Mouse (Mus musculus) liver (tissue): ENCODE measurements around the gene Acaa1b.

Experiments used
- DNase-seq: peaks from one replicate; pipeline ENCODE4 v3.0.0-alpha.2; 2020; ENCODE audit warnings: mixed read lengths

Acaa1b gene

DNA sequence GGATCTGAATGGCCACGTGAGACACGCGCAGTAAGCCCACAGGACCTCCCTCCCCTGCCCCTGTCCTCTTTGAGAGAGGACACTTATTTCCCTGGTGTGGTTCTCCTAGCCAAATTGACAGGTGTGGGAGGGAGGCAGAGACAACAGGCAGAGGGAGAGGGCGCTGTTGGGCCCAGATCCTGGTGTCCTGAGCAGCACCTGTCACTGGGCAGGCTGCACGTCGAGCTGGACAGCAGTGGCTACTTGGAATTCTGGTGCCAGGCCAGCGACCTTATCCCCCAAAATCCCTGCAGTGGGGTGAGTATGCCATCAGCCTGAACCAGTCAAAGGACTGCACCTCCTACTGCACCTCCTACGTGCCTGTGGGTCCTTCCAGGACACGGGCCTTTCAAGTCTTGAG lies 13.5 kb downstream of the Acaa1b start:
- DNase-seq: no peak

DNA sequence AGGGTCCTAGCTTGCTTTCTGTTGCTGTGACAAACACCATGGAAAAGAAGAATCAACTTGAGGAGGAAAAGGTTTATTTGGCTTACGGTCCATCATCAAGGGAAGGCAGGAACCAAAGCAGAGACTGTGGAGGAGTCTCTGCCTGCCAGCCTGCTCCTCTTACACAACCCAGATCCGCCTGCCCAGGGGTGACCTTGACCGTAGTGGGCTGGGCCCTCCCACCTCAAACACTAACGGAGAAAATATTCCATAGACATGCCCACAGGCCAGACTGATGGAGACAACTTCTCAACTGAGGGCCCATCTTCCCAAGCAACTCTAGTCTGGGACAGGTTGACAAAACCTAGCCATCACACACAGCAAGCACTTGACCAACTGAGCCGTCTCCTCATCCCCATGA lies 14.8 kb downstream of the Acaa1b start:
- no peak for DNase-seq

GRCm38 (mm10) chr9:119138836-119139235 lies 18.1 kb downstream of the Acaa1b start:
- no peak for DNase-seq

DNA sequence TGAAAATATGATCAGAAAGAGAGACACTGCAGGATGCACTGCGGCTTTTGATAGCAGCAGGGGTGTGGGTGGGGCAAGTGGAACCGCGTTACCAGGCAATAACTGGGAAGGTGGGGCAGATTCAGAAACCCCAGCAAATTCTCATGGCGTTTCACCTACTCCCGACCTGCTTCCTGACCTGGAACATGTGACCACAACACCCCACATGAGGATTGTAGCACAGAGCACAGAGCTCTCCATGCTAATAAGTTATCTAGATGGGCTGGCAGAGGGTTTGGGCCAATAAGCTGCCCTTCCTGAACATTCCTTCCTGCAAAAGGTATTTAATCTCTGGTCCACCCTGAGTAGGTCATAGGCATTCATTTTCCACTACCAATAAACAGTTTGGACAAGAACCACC lies 26.2 kb downstream of the Acaa1b start:
- no peak for DNase-seq

DNA sequence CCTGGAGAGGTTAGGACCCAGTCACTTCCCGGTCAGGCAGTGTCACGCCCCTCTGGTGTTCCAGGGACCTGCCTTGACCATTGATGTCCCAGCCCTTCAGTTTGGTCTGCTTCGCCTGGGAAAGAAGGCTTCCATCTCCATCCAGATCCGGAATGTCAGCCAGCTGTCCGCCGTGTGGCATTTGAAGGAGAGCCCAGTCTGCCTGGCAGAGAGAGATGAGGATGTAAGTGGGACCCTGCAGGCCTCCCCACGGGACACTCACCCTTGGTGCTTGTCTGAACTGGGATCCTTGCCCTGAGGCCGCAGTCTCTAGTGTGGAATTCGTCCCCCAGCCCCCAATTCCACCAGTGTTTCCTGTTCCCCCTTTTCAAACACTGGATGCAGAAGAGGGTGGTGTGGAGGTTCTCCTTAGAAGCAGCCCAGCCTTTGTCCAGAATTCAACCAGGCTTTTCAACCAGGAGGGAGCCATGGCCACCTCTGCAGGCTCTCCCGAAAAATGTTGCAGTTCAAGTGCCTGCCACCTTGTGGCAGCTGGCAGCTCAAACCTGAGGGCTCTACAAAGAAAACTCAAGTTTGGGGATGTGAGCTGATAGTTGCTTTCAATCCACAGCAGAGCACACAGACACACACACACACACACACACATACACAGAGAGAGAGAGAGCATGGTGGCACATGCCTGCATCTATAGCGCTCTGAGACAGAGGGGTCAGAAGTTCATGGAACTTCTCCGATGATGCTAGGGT lies 28.3 kb downstream of the Acaa1b start:
- no peak for DNase-seq

GRCm38 (mm10) chr9:119122596-119123369 lies 34.1 kb downstream of the Acaa1b start:
- no peak for DNase-seq

- no peak for DNase-seq
Observed at GRCm38 (mm10) chr9:119120168-119120560, 36.7 kb downstream of the Acaa1b start.

DNA sequence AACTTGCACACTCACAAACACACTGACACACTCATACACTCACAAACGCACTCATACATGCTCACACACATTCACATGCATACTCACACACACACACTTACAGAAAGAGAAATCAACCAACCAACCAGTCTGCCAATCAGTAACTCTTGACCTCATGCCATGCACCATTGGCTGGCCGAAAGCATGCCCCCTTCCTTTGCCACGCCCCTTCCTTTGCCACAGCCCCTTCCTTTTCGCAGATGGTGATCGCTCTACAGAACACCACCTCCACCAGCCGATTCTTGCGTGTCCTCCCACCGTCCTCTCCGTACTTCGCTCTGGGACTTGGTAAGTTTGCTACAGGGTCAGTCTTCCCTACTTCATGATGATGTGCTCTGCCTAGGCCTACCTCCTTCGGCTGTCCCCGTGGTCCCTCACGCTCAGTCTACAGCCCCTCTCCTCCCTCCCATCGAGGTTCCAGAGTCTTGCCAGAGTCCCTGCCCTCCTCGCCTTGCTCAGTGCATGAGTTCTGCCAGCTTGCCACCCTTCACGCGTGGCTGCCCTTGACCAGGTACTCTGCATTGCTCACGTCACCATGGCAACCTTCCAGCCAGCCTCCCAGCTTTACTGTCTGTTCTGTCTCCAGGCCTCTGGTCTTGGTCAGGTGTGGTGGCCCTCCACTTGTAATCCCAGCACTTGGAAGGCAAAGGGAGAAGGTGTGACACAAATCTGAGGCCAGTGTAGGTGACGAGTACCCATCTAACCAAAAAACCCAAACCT lies 37.3 kb downstream of the Acaa1b start:
- DNase-seq: no peak

DNA sequence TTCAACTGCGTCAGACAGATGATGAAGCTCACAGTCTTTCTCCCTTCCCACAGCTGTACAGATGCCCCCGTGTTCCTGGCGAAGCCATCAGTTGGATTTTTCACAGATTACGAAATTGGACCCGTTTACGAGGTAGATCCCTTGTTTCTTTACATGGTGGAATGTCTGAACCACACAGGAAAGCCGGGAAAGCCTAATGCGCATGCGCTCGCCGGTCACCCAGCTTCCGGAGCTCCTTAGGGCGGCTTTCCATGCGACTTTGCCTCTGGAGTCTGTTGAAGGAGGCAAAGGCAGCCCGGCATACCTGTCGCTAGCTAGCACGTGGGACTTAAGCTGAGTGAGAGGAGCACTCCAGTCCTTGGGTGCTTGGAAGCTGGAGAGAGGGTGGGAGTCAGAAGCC lies 42.0 kb downstream of the Acaa1b start:
- no peak for DNase-seq

DNA sequence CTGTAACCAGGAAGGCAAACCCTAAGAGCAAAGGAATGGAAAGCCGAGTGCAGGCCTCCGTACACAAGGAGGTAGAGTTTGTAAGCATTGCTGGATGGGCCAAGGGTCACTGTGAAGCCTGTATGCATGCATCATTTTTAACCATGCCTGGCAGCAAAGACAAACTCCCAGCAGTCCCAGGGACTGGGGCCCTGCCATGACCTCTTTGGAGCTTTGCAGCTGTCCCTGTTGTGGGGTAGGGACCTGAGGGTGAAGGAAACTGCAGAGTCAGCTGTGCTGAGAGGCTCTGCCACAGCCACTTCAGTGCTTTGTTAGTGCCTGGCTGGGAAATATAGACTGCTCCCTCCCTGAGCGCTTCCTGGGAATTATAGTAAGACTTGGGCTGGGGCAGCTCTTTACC lies 46.3 kb downstream of the Acaa1b start:
- no peak for DNase-seq

GRCm38 (mm10) chr9:119109685-119110353 lies 47.1 kb downstream of the Acaa1b start:
- no peak for DNase-seq

- DNase-seq: no peak
Observed at GRCm38 (mm10) chr9:119107566-119107965, 49.3 kb downstream of the Acaa1b start.

DNA sequence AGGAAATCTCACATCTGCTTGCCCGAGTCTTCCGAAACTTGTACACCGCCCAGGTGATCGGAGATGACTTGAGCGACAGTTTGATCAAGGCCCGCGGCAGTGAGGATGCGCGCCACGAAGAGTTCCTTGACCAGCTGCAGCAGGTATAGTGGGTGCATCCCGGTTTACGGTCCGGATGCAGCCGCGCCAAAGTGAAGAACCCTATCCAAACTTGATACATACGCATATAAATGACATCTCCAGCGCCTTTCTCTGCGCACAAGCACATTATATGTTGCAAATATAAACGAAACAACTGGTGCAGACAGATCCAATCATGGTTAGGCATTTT lies 54.1 kb downstream of the Acaa1b start:
- no peak for DNase-seq

DNA sequence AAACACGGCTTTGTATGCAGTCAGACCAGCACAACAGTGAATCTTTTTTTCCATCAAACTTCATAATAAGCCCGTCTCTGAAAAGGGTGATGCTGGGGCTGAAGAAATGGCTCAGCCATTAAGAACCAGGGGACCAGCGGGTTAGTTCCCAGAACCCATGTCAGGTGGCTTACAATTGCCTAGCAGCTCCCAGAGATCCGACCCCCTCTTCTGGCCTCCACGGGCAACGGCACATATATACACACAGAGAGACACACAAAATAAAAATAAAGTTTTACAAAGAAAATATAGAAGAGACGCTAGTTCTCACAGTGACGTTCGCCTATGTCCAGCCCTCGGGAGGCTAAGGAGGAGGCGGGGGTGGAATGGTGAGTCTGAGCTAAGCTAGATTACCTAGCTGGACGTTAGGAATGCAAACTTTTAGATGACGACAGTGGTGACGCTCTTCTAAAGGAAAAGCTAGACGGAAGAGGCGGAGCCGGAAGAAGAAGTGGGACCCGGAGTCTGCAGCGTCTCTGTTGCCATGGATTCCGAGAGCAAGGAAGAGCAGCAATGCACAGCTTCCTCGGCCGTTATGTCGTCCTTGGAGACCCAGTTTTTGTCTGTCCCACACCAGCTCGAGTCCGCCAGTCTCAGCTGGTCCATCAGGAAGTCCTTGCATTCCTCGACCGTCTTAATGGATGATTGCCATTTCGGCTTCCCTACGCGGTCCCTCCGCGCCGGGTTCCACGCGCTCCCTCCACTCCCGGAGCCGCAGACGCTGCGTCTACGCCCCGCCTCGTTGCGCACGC lies 54.7 kb downstream of the Acaa1b start, which contains the start of gene Dlec1:
Gene Dlec1 (plus strand): TSS at position 487 of the 791 bp plus-strand sequence.
- DNase-seq: peak; percentile 57

GRCm38 (mm10) chr9:119100177-119100898 lies 56.6 kb downstream of the Acaa1b start:
- peak; percentile 49 for DNase-seq
